Mouse (Mus musculus) hindbrain, postnatal 0 days (tissue): ENCODE measurements around the gene N4bp3. TPM values are rescaled to one million over a fixed set of nuclear protein-coding genes. Genes with fewer than 3 reads are reported as not detected.

Experiments
- ATAC-seq: fragments of 200-750 bp; cut with Nextera tagmentation; 2 replicates; pipeline ENCODE4 v1.8.0; 2017; ENCODE audit warnings: mild to moderate bottlenecking, moderate TSS enrichment, moderate library complexity
- DNase-seq: peaks from one replicate; pipeline ENCODE4 v3.0.0-alpha.2; 2015; ENCODE audit warnings: low spot score
- H3K27ac ChIP-seq: fragments of 300-500 bp; sonication (generic); 2 replicates; pipeline ENCODE4 v1.5.1; 2014; ENCODE audit warnings: mild to moderate bottlenecking
- H3K27me3 ChIP-seq: fragments of 300-500 bp; sonication (generic); 2 replicates; pipeline ENCODE4 v1.6.1; 2014; ENCODE audit warnings: low read length, mixed read lengths; ENCODE audit not compliant: insufficient read depth
- H3K36me3 ChIP-seq: fragments of 300-500 bp; sonication (generic); 2 replicates; pipeline ENCODE4 v1.6.1; 2014; ENCODE audit warnings: low read length, mixed read lengths; ENCODE audit not compliant: insufficient read depth
- H3K4me1 ChIP-seq: fragments of 300-500 bp; sonication (generic); 2 replicates; pipeline ENCODE4 v1.6.1; 2014; ENCODE audit warnings: antibody characterized with exemption, low read length, mixed read lengths; ENCODE audit not compliant: insufficient read depth
- H3K4me2 ChIP-seq: fragments of 300-500 bp; sonication (generic); 2 replicates; pipeline ENCODE4 v1.6.1; 2014; ENCODE audit warnings: low read depth, mild to moderate bottlenecking, low read length, moderate library complexity, mixed read lengths
- H3K4me3 ChIP-seq: fragments of 300-500 bp; sonication (generic); 2 replicates; pipeline ENCODE4 v1.5.1; 2014; ENCODE audit warnings: low read length
- H3K9ac ChIP-seq: fragments of 300-500 bp; sonication (generic); replicated peaks from 2 replicates; pipeline ENCODE4 v1.6.1; 2014; ENCODE audit warnings: mild to moderate bottlenecking, low read length, moderate library complexity, mixed read lengths
- H3K9me3 ChIP-seq: fragments of 300-500 bp; sonication (generic); 2 replicates; pipeline ENCODE4 v1.6.1; 2016; ENCODE audit warnings: low read length, mixed read lengths
- CTCF ChIP-seq: IDR thresholded peaks from 2 replicates; pipeline ENCODE4 v1.5.1; 2016; ENCODE audit warnings: antibody characterized with exemption, control low read depth, low read depth
- WGBS: fragments of 180-500 bp; shearing (Covaris S2); extraction: QIAGEN DNeasy Blood & Tissue Kit; methylation state at CpG from one replicate; pipeline ENCODE4 v1.1.7; 2014; 5-methylcytosine and 5-hydroxymethylcytosine counted together
- polyA plus RNA-seq: library from polyadenylated mRNA; unstranded; fragments of >200 nt; fragmentation: Nextera tagmentation; extraction: Ambion mirVana; gene quantifications from 2 replicates; pipeline ENCODE4 v1.2.1, GENCODE M21; 2015
- total RNA-seq: library from RNA; depleted of rRNA; stranded (reverse); fragments of >200 nt; gene quantifications from 2 replicates; pipeline ENCODE4 v1.2.3, GENCODE M21; 2014

The N4bp3 gene
- total and polyA plus RNA-seq, 2 experiments from 2014 or later, result 29.0 to 48.0 TPM

DNA sequence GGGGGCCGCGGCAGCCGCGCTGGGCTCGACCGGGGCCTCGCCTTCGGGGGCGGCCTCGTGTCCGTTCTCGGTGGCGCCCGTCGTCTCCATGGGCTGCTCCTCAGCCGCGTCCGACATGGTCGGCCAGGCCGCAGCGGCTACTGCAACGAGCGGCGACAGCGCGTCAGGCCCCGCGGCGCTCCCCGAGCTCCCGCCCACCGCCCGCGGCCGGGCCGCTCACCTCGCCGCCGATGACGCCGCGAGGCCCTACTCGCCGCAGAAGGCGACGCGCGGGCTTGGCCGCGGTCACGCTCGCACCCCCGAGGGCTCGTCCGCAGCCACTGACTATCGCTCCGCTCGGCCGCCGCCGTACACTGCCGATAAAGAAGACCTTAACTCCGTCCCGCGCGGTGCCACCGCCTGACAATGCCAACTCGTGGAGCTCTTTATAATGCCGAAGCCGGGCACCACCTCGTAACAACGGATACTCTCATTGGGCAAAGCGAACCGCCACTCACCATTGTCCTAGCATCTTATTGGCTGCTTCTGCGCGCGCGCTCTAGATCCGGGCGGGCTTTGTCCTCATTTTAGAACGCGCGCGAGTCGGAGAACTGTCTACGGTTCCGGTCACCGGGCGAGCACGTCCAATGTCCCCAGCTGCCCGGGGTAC lies 44.1 kb downstream of the N4bp3 start, which contains the start of gene Hnrnpab:
TSS of gene Hnrnpab (minus strand) at position 401 of the 649 bp plus-strand sequence.
- TF ChIP-seq CTCF, result no peak
- Histone ChIP-seq H3K4me2 (peak within 1 kb of the TSS; percentile 82), H3K4me3 (peak within 1 kb of the TSS; percentile 99), H3K4me1 (no peaks in the 10 kb centered on the region), H3K27ac (peak within 1 kb of the TSS; percentile 96), H3K36me3 (peaks cover 29% of the 10 kb centered on the region), H3K27me3 (no peaks in the 10 kb centered on the region), H3K9ac (peak within 1 kb of the TSS; percentile 96), H3K9me3 (no peaks in the 10 kb centered on the region)
- ATAC-seq, result peak; percentile 97
- DNase-seq, result peak; percentile 99
- WGBS, result under 1% methylated on average over 82 of the region's 91 CpGs

DNA sequence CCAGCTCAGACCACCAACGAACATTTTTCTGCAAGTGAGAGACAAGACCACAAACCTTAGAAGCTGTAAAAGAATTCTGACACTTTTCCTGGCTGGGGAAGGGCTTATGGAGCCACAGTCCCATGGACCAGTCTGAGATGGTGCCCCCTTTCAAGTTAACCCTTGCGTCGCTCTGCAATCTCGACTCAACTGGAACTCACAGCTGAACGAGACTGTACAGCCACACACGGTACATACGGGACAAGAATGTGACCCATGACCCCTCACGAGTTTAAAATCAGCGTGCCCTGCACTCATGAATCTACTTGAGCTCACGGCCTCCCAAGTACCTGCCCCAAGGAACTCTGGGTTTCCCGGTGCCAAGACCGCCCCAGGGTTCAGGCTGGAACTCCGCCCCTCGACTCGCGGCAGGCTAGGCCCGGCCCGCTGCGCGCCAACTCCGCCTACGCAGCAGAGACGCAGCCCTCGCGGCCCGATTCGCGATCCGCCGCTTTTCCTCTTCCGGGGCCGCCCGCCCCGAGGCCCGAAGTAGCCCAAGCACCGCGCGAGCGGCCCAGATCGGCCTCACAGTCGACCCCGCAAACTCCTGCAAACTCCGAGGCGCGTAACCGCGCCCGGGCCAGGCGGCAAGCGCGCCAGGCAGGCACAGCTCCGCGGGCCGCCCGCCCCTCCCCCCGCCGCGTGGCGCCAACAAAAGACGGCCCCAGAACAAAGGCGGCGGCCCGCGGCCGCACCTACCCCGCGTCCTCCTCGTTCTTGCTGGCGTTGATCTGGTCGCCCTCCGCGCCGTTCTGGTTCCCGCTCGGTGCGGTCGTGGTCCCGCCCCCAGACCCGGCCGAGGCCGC lies 44.8 kb downstream of the N4bp3 start:
- no peaks in the 10 kb centered on the region for H3K9me3 ChIP-seq
- peak overlapping the region; percentile 82 for H3K4me2 ChIP-seq
- peak overlapping the region; percentile 96 for H3K9ac ChIP-seq
- H3K36me3 ChIP-seq, result peaks cover 37% of the 10 kb centered on the region
- no peaks in the 10 kb centered on the region for H3K4me1 ChIP-seq
- no peak for TF ChIP-seq CTCF
- H3K27me3 ChIP-seq, result no peaks in the 10 kb centered on the region
- ATAC-seq (peak; percentile 47), DNase-seq (peak; percentile 87)
- H3K27ac ChIP-seq, result peak overlapping the region; percentile 96
- peak overlapping the region; percentile 99 for H3K4me3 ChIP-seq
- under 1% methylated on average over 71 of the region's 81 CpGs for WGBS

DNA sequence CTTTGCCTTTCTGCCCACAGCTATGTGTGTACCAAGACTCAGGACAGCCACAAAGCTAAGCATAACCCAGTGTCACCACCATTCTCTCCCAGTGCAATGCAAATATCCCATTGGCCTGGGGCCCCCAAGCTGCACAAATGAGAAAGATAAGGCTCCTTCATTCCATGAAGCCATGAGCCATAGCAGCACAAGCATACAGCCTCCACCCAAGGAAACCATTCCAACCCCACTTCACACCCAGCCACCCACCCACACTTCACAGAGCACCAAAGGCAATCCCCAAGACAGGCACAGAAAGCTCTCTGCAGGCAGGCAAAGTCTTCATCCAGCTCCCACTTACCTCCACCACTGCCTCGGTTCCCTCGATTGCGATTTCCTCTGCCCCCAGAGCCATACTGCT lies 48.4 kb downstream of the N4bp3 start:
- Histone ChIP-seq H3K9me3 (no peaks in the 10 kb centered on the region), H3K9ac (no peak overlapping the region), H3K4me1 (no peaks in the 10 kb centered on the region), H3K4me2 (no peak overlapping the region), H3K27me3 (no peaks in the 10 kb centered on the region), H3K4me3 (no peak overlapping the region), H3K36me3 (peaks cover 72% of the 10 kb centered on the region), H3K27ac (no peak overlapping the region)
- no peak for DNase-seq
- no peak for TF ChIP-seq CTCF
- 90% methylated on average over 3 of the region's 3 CpGs for WGBS
- ATAC-seq, result no peak

DNA sequence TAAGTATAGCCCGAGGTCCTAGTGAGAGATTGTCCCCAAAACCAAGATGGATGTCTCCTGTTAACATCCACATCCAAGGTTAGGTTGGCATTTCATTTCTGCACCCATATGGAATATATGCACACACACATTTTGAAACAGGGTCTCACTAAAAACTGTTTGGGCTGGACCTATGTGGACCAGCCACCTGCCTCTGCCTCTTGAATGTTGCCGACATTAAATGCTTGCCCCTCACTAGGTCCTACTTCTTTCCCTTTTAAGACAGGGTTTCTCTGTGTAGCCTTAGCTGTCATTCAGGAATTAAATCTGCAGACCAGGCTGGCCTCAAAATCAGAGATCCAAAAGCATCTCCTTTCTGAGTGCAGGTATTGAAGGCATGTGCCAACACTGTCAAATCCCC lies 53.1 kb downstream of the N4bp3 start:
- H3K9ac ChIP-seq, result no peak overlapping the region
- no peak overlapping the region for H3K4me3 ChIP-seq
- ATAC-seq (no peak), DNase-seq (no peak)
- H3K27me3 ChIP-seq, result no peaks in the 10 kb centered on the region
- peaks cover 89% of the 10 kb centered on the region for H3K36me3 ChIP-seq
- 78% methylated on average over 2 of the region's 2 CpGs for WGBS
- H3K4me2 ChIP-seq, result no peak overlapping the region
- TF ChIP-seq CTCF, result no peak
- no peaks in the 10 kb centered on the region for H3K9me3 ChIP-seq
- H3K27ac ChIP-seq, result no peak overlapping the region
- no peaks in the 10 kb centered on the region for H3K4me1 ChIP-seq

GRCm38 (mm10) chr11:51595459-51596083 lies 55.1 kb downstream of the N4bp3 start:
- WGBS, result 85% methylated on average over 1 of the region's 1 CpGs
- DNase-seq (no peak), ATAC-seq (no peak)
- Histone ChIP-seq H3K4me3 (no peak overlapping the region), H3K27me3 (no peaks in the 10 kb centered on the region), H3K9me3 (no peaks in the 10 kb centered on the region), H3K4me1 (no peaks in the 10 kb centered on the region), H3K36me3 (peaks cover 77% of the 10 kb centered on the region), H3K27ac (no peak overlapping the region), H3K9ac (no peak overlapping the region), H3K4me2 (no peak overlapping the region)
- TF ChIP-seq CTCF, result no peak

DNA sequence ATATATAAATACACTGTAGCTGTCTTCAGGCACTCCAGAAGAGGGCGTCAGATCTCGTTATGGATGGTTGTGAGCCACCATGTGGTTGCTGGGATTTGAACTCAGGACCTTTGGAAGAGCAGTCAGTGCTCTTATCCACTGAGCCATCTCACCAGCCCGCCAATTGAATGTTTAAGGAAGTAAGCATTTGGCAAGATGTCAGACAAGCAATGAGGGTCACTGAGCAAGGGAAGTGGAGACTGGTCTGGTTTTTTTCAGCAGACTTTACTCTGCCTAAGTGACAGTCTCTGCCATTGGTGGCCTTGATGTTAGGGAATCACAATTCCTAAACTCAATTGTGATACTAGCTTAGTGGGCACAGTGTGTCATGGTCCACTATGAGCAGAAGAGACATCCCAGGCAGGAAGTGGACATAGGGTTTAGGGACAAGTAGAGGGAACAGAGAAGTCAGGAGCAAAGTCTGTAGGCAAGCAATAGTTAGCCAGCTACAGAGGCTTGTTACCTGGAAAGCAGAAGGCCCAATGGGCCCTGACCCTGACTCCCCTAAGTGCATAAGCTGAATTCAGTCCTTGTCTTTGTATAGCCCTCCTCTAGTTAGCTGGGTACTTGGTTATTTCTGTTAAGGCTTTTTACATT lies 55.8 kb downstream of the N4bp3 start:
- Histone ChIP-seq H3K36me3 (peaks cover 74% of the 10 kb centered on the region), H3K9ac (no peak overlapping the region), H3K27ac (no peak overlapping the region), H3K27me3 (no peaks in the 10 kb centered on the region), H3K4me2 (no peak overlapping the region), H3K4me3 (no peak overlapping the region), H3K4me1 (no peaks in the 10 kb centered on the region), H3K9me3 (no peaks in the 10 kb centered on the region)
- TF ChIP-seq CTCF, result 0 out of 2 replicates have a peak, but pooled peaks have one; percentile 2
- 68% methylated on average over 3 of the region's 3 CpGs for whole genome bisulfite sequencing
- ATAC-seq (no peak), DNase-seq (no peak)
